Mouse (Mus musculus): ENCODE measurements around the gene Srrd.

- TF ChIP-seq EP300 (IDR thresholded peaks at IDR 0.05; ENCODE audit: low read length) (no peak), CTCF (conservative IDR thresholded peaks at IDR 0.05 in 1 of 2, IDR thresholded peaks at IDR 0.05 in 1 of 2; ENCODE audit: low read depth in 2 of 2, low read length in 2 of 2) (no peak), USF1 (IDR thresholded peaks at IDR 0.05; ENCODE audit: low read depth, low read length) (no peak), GABPA (IDR thresholded peaks at IDR 0.05; ENCODE audit: insufficient replicate concordance, low read depth, low read length) (no peak), USF2 (conservative IDR thresholded peaks at IDR 0.05; ENCODE audit: low read depth, low read length) (no peak), POLR2A (IDR thresholded peaks at IDR 0.05; ENCODE audit: low read depth, low read length) (no peak), E2F4 (IDR thresholded peaks at IDR 0.05; ENCODE audit: insufficient replicate concordance, low read depth, low read length) (no peak), ETS1 (conservative IDR thresholded peaks at IDR 0.05; ENCODE audit: low read depth, low read length) (no peak)
Measured at GRCm38 (mm10) chr5:112305842-112306241, 37.0 kb downstream of the Srrd start.
